Comparison of ENCODE assay signal across 13 mouse cellular contexts in genomic region chr2:84779210-84779609, GRCm38 (mm10). TPM values are rescaled to one million over a fixed set of nuclear protein-coding genes. Genes with fewer than 3 reads are reported as not detected.
DNase-seq lines count a peak whose midpoint lies in the region; ATAC-seq and TF ChIP-seq lines count a peak whose summit lies in the region.
"Had no signal": no experiment of that assay in that cellular context is flagged by ENCODE, and none has a peak within 500 bp of the region (broad histone marks: within the 10 kb centered on the region; RNA-seq: fewer than 3 reads in every experiment).

No protein-coding gene starts in this region.

- whole genome bisulfite sequencing in kidney, embryonic 16.5 days, result 63% methylated on average over 6 of the region's 6 CpGs

- no peak for ATAC-seq in kidney, embryonic 16.5 days (ENCODE audit: low FRiP score, low TSS enrichment)
- ATAC-seq in CD4-positive, CD25-positive, alpha-beta regulatory T cell, adult 4 months, result peak; percentile 95
- peak; percentile 59 for ATAC-seq in neutrophil, adult 5-6 weeks (ENCODE audit: extremely low read depth, insufficient number of reproducible peaks, low FRiP score, poor library complexity, severe bottlenecking)

- no peaks in the 10 kb centered on the region for H3K27me3 ChIP-seq in kidney, embryonic 16.5 days (ENCODE audit: insufficient read depth, low read length)

- H3K9ac ChIP-seq in kidney, embryonic 16.5 days (replicated peaks; ENCODE audit: low read length), result no peak overlapping the region

- no peak overlapping the region for H3K4me3 ChIP-seq in kidney, embryonic 16.5 days (ENCODE audit: low read length)
- H3K4me3 ChIP-seq: midbrain, embryonic 10.5 days had no signal

- H3K36me3 ChIP-seq in kidney, embryonic 16.5 days (ENCODE audit: insufficient read depth, low read length), result no peaks in the 10 kb centered on the region
- H3K36me3 ChIP-seq: midbrain, embryonic 10.5 days had no signal

- H3K9me3 ChIP-seq in kidney, embryonic 16.5 days (ENCODE audit: low read length), result no peaks in the 10 kb centered on the region
- H3K9me3 ChIP-seq: midbrain, embryonic 10.5 days had no signal

- peak; percentile 23; the same call in 1 of the 2 replicates for TF ChIP-seq CTCF in brain, embryonic 14.5 days (IDR thresholded peaks at IDR 0.05; ENCODE audit: borderline replicate concordance, extremely low read depth, insufficient read depth, insufficient read length)

- H3K4me2 ChIP-seq in kidney, embryonic 16.5 days (replicated peaks; ENCODE audit: low read depth, low read length), result no peak overlapping the region

- H3K4me1 ChIP-seq in kidney, embryonic 16.5 days (ENCODE audit: insufficient read depth, low read length), result peaks cover 15% of the 10 kb centered on the region

- no peak overlapping the region for H3K27ac ChIP-seq in kidney, embryonic 16.5 days (ENCODE audit: low read length)
- H3K27ac ChIP-seq: midbrain, embryonic 10.5 days had no signal

- TF ChIP-seq POLR2A in brain, embryonic 14.5 days (IDR thresholded peaks at IDR 0.05; ENCODE audit: borderline replicate concordance, extremely low read depth, insufficient read depth, insufficient read length, poor library complexity, severe bottlenecking), result no peak

- peak; percentile 16 to 38 for DNase-seq in kidney, postnatal 4 days
- no peak for DNase-seq in brain, embryonic 14.5 days (ENCODE audit: low read depth)
- no peak for DNase-seq in right cerebral cortex, postnatal 10 days (ENCODE audit: low spot score in 2 of 2)
- DNase-seq in right cerebral cortex, postnatal 4 days, result no peak
- no peak for DNase-seq in spleen, postnatal 14 days (ENCODE audit: low spot score in 2 of 2)
- DNase-seq: spleen, adult 18-20 months had no signal

RNA-seq across cellular contexts. Expression of gene Serping1, which starts 4.0 kb away (rescaled TPM):
- 115 and 119 TPM in 2 replicates for polyA plus RNA-seq in kidney, embryonic 16.5 days (2015; fragmentation: Nextera tagmentation; extraction: Ambion mirVana)
- not detected for polyA plus RNA-seq in CD4-positive, CD25-positive, alpha-beta regulatory T cell, adult 4 months (2017; shearing (Covaris generic))
- polyA plus RNA-seq in brain, embryonic 14.5 days (2012; rRNA removed), result 22.5 and 29.6 TPM in 2 replicates
- total RNA-seq in neutrophil, adult 5-6 weeks (2017), result not detected in 2 replicates

RNA-seq across cellular contexts. Expression of gene Ube2l6, which starts 19.4 kb away (rescaled TPM):
- 44.0 and 46.9 TPM in 2 replicates for polyA plus RNA-seq in kidney, embryonic 16.5 days (2015; fragmentation: Nextera tagmentation; extraction: Ambion mirVana)
- 100 to 1,000 TPM in 1 of 2 experiments, 10 to 100 TPM in 1; 89.3 to 121 TPM for polyA plus RNA-seq in CD4-positive, CD25-positive, alpha-beta regulatory T cell, adult 4 months (2017; shearing (Covaris generic))
- polyA plus RNA-seq in brain, embryonic 14.5 days (2012; rRNA removed), result 12.2 and 13.8 TPM in 2 replicates
- total RNA-seq in neutrophil, adult 5-6 weeks (2017), result 95.3 and 99.8 TPM in 2 replicates

RNA-seq across cellular contexts. Expression of gene Gm19426, which starts 35.8 kb away (rescaled TPM):
- polyA plus RNA-seq in kidney, embryonic 16.5 days (2015; fragmentation: Nextera tagmentation; extraction: Ambion mirVana), result 9.8 and 10.9 TPM in 2 replicates
- not detected for polyA plus RNA-seq in CD4-positive, CD25-positive, alpha-beta regulatory T cell, adult 4 months (2017; shearing (Covaris generic))
- 6.8 and 7.6 TPM in 2 replicates for polyA plus RNA-seq in brain, embryonic 14.5 days (2012; rRNA removed)
- not detected in 2 replicates for total RNA-seq in neutrophil, adult 5-6 weeks (2017)

RNA-seq across cellular contexts. Expression of gene Smtnl1, which starts 43.2 kb away (rescaled TPM):
- 0.19 and 0.26 TPM in 2 replicates for polyA plus RNA-seq in kidney, embryonic 16.5 days (2015; fragmentation: Nextera tagmentation; extraction: Ambion mirVana)
- polyA plus RNA-seq in CD4-positive, CD25-positive, alpha-beta regulatory T cell, adult 4 months (2017; shearing (Covaris generic)), result not detected
- not detected in 2 replicates for polyA plus RNA-seq in brain, embryonic 14.5 days (2012; rRNA removed)
- not detected in 2 replicates for total RNA-seq in neutrophil, adult 5-6 weeks (2017)
- total RNA-seq: left cerebral cortex, postnatal 14 days had no signal
- polyA plus RNA-seq: gonadal fat pad, adult 2 months; intestine, embryonic 14.5 days; midbrain, embryonic 10.5 days had no signal

RNA-seq across cellular contexts. Expression of gene Ypel4, which starts 45.4 kb away (rescaled TPM):
- polyA plus RNA-seq in kidney, embryonic 16.5 days (2015; fragmentation: Nextera tagmentation; extraction: Ambion mirVana), result 5.4 and 9.4 TPM in 2 replicates
- 1 to 10 TPM; 1.3 to 2.1 TPM for polyA plus RNA-seq in CD4-positive, CD25-positive, alpha-beta regulatory T cell, adult 4 months (2017; shearing (Covaris generic))
- 41.7 and 61.5 TPM in 2 replicates for polyA plus RNA-seq in brain, embryonic 14.5 days (2012; rRNA removed)
- total RNA-seq in neutrophil, adult 5-6 weeks (2017), result 0.23 and 0.25 TPM in 2 replicates

Comparison
In these comparisons a context has a peak if more than half of its experiments do, and no peak if none do; other contexts are left out.
1. DNase-seq: peak in kidney, postnatal 4 days (2 of 2); none in brain, embryonic 14.5 days (single experiment), right cerebral cortex, postnatal 10 days (0 of 2), right cerebral cortex, postnatal 4 days (single experiment) and spleen, postnatal 14 days (0 of 2).
2. RNA of gene Serping1, which starts 4.0 kb away (polyA plus RNA-seq): 115 to 119 TPM in kidney, embryonic 16.5 days and 22.5 to 29.6 TPM in brain, embryonic 14.5 days; not detected in CD4-positive, CD25-positive, alpha-beta regulatory T cell, adult 4 months; every median in the first group is over 10 times any median in the second.